Mouse (Mus musculus) liver, embryonic 12.5 days (tissue): ENCODE results near the gene Zmym5. TPM values are rescaled to one million over a fixed set of nuclear protein-coding genes. Genes with fewer than 3 reads are reported as not detected.
"Not testable (repeated sequence)": the region's sequence is repeated elsewhere in the genome, so short reads cannot be mapped to it uniquely, and the experiment has no call there.

Experiments
- ATAC-seq: fragments of 200-750 bp; cut with Nextera tagmentation; 2 replicates; pipeline ENCODE4 v1.8.0; 2017; ENCODE audit warnings: moderate number of reproducible peaks, mild to moderate bottlenecking, moderate library complexity
- H3K27ac ChIP-seq: fragments of 300-500 bp; sonication (generic); 2 replicates; pipeline ENCODE4 v1.5.1; 2016; ENCODE audit warnings: mild to moderate bottlenecking
- H3K27me3 ChIP-seq: fragments of 300-500 bp; sonication (generic); replicated peaks from 2 replicates; pipeline ENCODE4 v1.6.1; 2016; ENCODE audit warnings: mild to moderate bottlenecking, moderate library complexity
- H3K36me3 ChIP-seq: fragments of 300-500 bp; sonication (generic); 2 replicates; pipeline ENCODE4 v1.6.1; 2016; ENCODE audit warnings: mild to moderate bottlenecking, moderate library complexity
- H3K4me1 ChIP-seq: fragments of 300-500 bp; sonication (generic); 2 replicates; pipeline ENCODE4 v1.6.1; 2016
- H3K4me2 ChIP-seq: fragments of 300-500 bp; sonication (generic); 2 replicates; pipeline ENCODE4 v1.6.1; 2016; ENCODE audit warnings: mild to moderate bottlenecking, moderate library complexity
- H3K4me3 ChIP-seq: fragments of 300-500 bp; sonication (generic); 2 replicates; pipeline ENCODE4 v1.5.1; 2016; ENCODE audit warnings: mild to moderate bottlenecking, moderate library complexity
- H3K9ac ChIP-seq: fragments of 300-500 bp; sonication (generic); 2 replicates; pipeline ENCODE4 v1.6.1; 2016; ENCODE audit warnings: mild to moderate bottlenecking, moderate library complexity
- H3K9me3 ChIP-seq: fragments of 300-500 bp; sonication (generic); replicated peaks from 2 replicates; pipeline ENCODE4 v1.6.1; 2016; ENCODE audit warnings: mild to moderate bottlenecking, moderate library complexity
- WGBS: fragments of 180-500 bp; shearing (Covaris S2); methylation state at CpG from one replicate; pipeline ENCODE4 v1.1.7; 2016; ENCODE audit not compliant: insufficient replicate concordance; 5-methylcytosine and 5-hydroxymethylcytosine counted together
- polyA plus RNA-seq: library from polyadenylated mRNA; unstranded; fragments of >200 nt; fragmentation: Nextera tagmentation; extraction: Ambion mirVana; gene quantifications from 2 replicates; pipeline ENCODE4 v1.2.1, GENCODE M21; 2016

The Zmym5 gene
- polyA plus RNA-seq, 1 experiment from 2014 or later: 10.9 TPM

- Histone ChIP-seq H3K36me3 (no peaks in the 10 kb centered on the region), H3K4me1 (peaks cover 10% of the 10 kb centered on the region), H3K4me3 (no peak overlapping the region), H3K27ac (no peak overlapping the region), H3K27me3 (0 out of 2 replicates have a peak, but pooled peaks cover 6% of the 10 kb centered on the region), H3K9me3 (no peaks in the 10 kb centered on the region), H3K4me2 (no peak overlapping the region), H3K9ac (no peak overlapping the region)
- ATAC-seq: no peak
- WGBS: 52% methylated on average over 4 of the region's 4 CpGs
Measured at GRCm38 (mm10) chr14:56817131-56817530, 5.6 kb upstream of the Zmym5 start.

DNA sequence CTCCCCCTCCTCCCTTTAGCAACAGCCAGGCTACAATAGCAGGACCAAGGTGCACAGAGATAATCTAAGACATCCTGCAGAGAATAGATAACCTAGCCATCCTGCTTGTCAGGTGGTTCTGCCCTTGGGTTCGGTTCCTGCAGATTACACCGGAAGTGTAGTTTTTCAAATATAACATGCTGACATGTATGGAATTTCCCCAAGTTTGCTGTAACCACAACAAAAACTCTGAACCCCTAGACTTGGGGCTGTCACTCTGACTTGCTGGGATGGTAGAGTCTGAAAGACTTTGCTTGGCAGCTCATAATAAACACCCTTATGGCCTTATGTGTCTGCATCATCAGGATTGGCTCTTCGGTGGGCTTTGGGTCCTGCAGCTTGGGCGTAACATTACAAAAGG is 5.0 kb upstream of the Zmym5 start:
- ATAC-seq: no peak

GRCm38 (mm10) chr14:56812520-56813036 is 1.1 kb upstream of the Zmym5 start:
- Histone ChIP-seq H3K9me3 (no peaks in the 10 kb centered on the region), H3K4me3 (peak overlapping the region; percentile 82), H3K4me1 (peaks cover 32% of the 10 kb centered on the region), H3K9ac (peak overlapping the region; percentile 84), H3K36me3 (peaks cover 15% of the 10 kb centered on the region), H3K4me2 (peak overlapping the region; percentile 92), H3K27me3 (0 out of 2 replicates have a peak, but pooled peaks cover 6% of the 10 kb centered on the region), H3K27ac (peak overlapping the region; percentile 76)
- 2% methylated on average over 35 of the region's 35 CpGs for WGBS
- no peak; the same call in 1 of the 2 replicates for ATAC-seq

More for the DNA sequence above, 5.0 kb upstream of the Zmym5 start:
- Histone ChIP-seq H3K9me3 (no peaks in the 10 kb centered on the region), H3K4me1 (peaks cover 10% of the 10 kb centered on the region), H3K9ac (no peak overlapping the region), H3K27ac (no peak overlapping the region), H3K27me3 (0 out of 2 replicates have a peak, but pooled peaks cover 6% of the 10 kb centered on the region), H3K4me2 (no peak overlapping the region), H3K4me3 (no peak overlapping the region), H3K36me3 (no peaks in the 10 kb centered on the region)
- 56% methylated on average over 4 of the region's 4 CpGs for WGBS

DNA sequence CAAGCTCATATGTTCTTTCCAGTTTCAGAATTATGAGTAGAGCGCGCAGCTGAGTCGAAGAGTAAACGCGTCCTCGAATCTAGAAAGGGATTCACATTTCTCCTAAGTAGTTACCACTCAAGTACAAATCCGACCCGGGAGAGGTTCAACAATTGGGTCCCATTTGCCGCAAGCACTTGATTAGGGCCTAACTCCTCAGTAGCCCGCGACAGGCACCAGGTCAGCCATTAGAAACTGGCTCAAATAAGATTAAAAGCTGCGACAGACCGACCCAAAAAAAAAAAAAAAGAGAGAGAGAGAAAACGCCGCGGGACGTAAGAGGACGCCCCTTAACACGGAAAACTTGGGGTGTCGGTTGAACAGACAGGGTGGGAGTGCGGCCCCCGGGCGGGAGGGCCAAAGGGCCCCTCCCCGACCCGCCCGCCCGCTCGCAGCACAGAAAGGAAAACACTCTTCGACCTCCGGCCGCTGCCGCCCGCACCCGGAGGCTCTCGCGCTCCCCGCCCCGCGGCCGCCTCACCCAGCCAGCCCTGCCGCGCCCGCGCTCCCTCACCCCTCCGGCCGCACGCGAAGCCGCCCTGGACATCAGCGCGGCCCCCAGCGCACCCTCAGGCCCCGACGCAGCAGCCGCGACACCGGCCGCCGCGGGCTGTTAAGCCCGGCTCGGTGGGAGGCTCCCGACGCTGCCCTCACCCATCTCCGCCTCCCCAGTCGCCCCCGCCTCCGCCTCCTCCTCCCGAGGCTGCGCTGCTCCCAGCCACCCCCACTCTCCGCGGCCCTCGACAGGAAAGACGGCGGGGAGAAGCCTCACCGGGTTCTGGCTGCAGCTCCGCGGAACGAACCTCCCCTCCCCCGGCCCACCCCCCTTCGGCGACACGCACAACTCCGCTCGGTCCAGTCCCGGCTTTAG is 480 bp downstream of the Zmym5 start:
- peak overlapping the region; percentile 91 for H3K27ac ChIP-seq
- H3K4me1 ChIP-seq: peaks cover 32% of the 10 kb centered on the region
- peak overlapping the region; percentile 82 for H3K4me3 ChIP-seq
- peak overlapping the region; percentile 82 for H3K9ac ChIP-seq
- peak overlapping the region; percentile 78 for H3K4me2 ChIP-seq
- peaks cover 18% of the 10 kb centered on the region for H3K36me3 ChIP-seq
- 2% methylated on average over 30 of the region's 86 CpGs for WGBS
- H3K27me3 ChIP-seq, H3K9me3 ChIP-seq: not testable (repeated sequence)
- ATAC-seq: peak; percentile 83

GRCm38 (mm10) chr14:56793243-56793642 is 18.3 kb downstream of the Zmym5 start:
- no peak for ATAC-seq
- H3K4me2 ChIP-seq: no peak overlapping the region
- no peak overlapping the region for H3K27ac ChIP-seq
- WGBS: 41% methylated on average over 2 of the region's 2 CpGs
- H3K27me3 ChIP-seq: no peaks in the 10 kb centered on the region
- H3K4me1 ChIP-seq: no peaks in the 10 kb centered on the region
- H3K36me3 ChIP-seq: peaks cover 63% of the 10 kb centered on the region
- no peak overlapping the region for H3K4me3 ChIP-seq
- no peak overlapping the region for H3K9ac ChIP-seq
- no peaks in the 10 kb centered on the region for H3K9me3 ChIP-seq

DNA sequence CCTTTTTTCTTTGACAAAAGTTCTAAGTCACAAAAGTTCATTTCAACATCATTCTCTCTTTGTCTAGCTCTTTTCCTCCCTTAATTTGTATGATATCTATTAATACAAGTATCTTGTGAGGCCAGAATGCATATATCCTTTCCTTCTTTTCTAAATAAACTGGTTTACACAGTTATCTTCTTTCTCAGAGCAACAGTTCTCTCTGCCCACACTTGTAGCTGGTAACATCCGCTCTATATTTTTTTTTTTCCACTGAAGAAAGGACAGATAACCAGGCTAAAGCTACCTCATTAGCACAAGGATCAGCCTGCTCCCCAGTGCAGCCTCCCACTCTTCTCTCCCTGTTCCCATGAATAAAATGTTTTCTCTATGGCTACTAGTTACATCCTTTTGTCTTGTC is 26.9 kb downstream of the Zmym5 start:
- no peaks in the 10 kb centered on the region for H3K9me3 ChIP-seq
- no peak for ATAC-seq
- no peak overlapping the region for H3K27ac ChIP-seq
- H3K27me3 ChIP-seq: no peaks in the 10 kb centered on the region
- no peak overlapping the region for H3K4me3 ChIP-seq
- WGBS: 59% methylated on average over 1 of the region's 1 CpGs
- H3K4me2 ChIP-seq: no peak overlapping the region
- no peak overlapping the region for H3K9ac ChIP-seq
- peaks cover 5% of the 10 kb centered on the region for H3K4me1 ChIP-seq
- H3K36me3 ChIP-seq: no peaks in the 10 kb centered on the region

DNA sequence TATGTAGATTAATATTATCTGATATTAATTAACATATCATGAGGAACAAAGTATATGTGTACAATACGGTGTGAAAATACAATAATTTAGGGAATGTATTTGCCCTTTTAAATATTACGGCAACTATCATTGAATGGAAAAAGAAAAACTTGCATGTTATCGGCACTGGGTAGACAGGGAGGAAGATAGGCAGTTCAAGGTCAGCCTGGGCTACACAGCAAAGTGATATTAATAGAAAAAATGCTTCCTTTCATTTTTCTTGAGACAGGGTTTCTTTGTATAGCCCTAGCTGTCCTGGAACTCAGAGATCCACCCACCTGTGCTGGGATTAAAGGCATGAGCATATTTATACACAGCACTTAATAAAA is 32.6 kb downstream of the Zmym5 start:
- WGBS: 31% methylated on average over 3 of the region's 3 CpGs
- Histone ChIP-seq H3K4me1 (peaks cover 35% of the 10 kb centered on the region), H3K27ac (peak overlapping the region; percentile 96), H3K36me3 (peaks cover 12% of the 10 kb centered on the region), H3K9ac (peak overlapping the region; percentile 95), H3K9me3 (no peaks in the 10 kb centered on the region), H3K4me3 (peak overlapping the region; percentile 95), H3K27me3 (no peaks in the 10 kb centered on the region), H3K4me2 (peak overlapping the region; percentile 85)
- ATAC-seq: 0 out of 2 replicates have a peak, but pooled peaks have one; percentile 2

DNA sequence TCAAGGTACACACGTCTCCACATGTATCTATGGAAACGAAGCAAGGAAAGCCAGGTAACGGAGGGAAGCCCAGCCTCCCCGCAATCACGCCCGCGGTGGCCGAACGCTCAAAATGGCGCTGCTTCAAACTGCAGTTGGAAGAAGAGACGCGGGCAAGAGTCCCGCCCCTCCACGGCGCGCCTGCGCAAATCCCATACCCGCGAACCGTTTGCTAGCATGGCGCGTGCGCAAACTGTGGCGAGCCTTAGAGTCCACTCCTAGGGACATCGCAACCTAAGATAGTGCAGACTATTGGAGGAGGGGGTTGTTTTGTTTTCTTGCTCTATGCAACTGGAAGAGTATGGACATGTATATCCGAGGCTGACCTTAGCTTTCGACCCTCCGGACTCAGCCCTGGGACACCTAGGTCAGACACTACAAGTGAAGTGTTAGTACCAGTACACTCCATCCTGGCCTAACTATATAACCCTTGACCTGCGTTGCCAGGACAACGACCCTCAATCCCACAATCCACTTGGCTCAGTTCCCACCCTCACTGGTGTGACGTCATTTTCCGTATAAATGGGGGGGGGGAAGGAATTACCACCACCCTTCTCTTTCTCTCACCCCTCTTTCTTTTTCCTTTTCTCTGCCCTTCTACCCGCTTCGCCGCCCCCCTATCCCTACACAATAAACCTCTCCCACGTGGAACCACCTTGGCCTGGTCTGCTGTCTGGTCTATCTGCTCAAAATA is 33.1 kb downstream of the Zmym5 start, which contains the start of gene Pspc1:
Gene Pspc1, minus strand, starts transcription at position 117 of the 733 bp plus-strand sequence.
- peak; percentile 94 for ATAC-seq
- peak within 1 kb of the TSS; percentile 95 for H3K4me3 ChIP-seq
- whole genome bisulfite sequencing: 1% methylated on average over 36 of the region's 36 CpGs

DNA sequence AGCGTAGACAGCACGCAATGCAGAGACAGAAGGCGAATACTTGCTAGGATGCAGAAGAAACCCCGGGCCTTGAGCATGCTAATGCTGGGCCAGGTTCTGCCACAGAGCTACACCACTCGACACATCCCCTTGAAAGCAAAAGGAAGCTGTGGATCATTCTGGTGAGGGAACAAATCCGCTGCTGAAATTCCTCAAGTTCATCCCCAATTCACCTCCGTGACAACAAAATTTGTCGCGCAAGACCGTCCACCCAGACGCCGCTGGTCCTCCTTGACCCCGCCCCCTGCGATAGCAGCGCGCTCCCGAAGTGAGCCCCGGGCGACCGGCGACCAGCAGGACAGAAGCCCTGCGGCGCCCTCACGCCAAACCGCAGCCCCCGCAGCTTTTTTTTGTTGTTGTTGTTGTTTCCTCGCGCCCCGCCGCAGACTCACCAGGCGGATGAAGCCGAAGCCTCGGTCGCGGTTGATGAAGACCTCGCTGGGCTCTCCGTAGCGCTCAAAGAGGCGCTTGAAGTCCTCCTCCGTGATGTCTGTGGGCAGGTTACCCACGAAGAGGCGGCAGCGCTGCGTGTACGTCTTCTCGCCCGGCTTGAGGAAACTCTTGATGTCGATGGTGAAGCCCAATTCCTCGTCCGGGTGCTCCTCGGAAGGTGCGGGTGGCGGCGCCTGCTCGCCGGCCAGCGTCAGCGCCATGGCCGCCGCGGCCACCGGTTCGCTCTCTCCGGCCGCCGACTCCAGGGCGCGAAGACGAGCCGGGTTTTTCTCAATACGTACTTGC is 34.0 kb downstream of the Zmym5 start:
- Histone ChIP-seq H3K27me3 (no peaks in the 10 kb centered on the region), H3K4me2 (peak overlapping the region; percentile 85), H3K9ac (peak overlapping the region; percentile 95), H3K9me3 (no peaks in the 10 kb centered on the region), H3K27ac (peak overlapping the region; percentile 96), H3K36me3 (peaks cover 25% of the 10 kb centered on the region), H3K4me3 (peak overlapping the region; percentile 95), H3K4me1 (peaks cover 47% of the 10 kb centered on the region)
- peak; percentile 68 for ATAC-seq
- WGBS: under 1% methylated on average over 71 of the region's 71 CpGs

More for the DNA sequence above, 33.1 kb downstream of the Zmym5 start, which contains the start of gene Pspc1:
- Histone ChIP-seq H3K4me1 (peaks cover 40% of the 10 kb centered on the region), H3K9me3 (no peaks in the 10 kb centered on the region), H3K4me2 (peak within 1 kb of the TSS; percentile 85), H3K27ac (peak within 1 kb of the TSS; percentile 96), H3K36me3 (peaks cover 17% of the 10 kb centered on the region), H3K27me3 (no peaks in the 10 kb centered on the region), H3K9ac (peak within 1 kb of the TSS; percentile 95)

GRCm38 (mm10) chr14:56776571-56777238 is 34.8 kb downstream of the Zmym5 start:
- H3K9me3 ChIP-seq: no peaks in the 10 kb centered on the region
- no peak for ATAC-seq
- H3K27ac ChIP-seq: no peak overlapping the region
- H3K36me3 ChIP-seq: peaks cover 31% of the 10 kb centered on the region
- H3K4me1 ChIP-seq: peaks cover 47% of the 10 kb centered on the region
- peak overlapping the region; percentile 95 for H3K4me3 ChIP-seq
- peak overlapping the region; percentile 85 for H3K4me2 ChIP-seq
- H3K27me3 ChIP-seq: no peaks in the 10 kb centered on the region
- WGBS: 13% methylated on average over 11 of the region's 11 CpGs
- peak overlapping the region; percentile 95 for H3K9ac ChIP-seq

- H3K9me3 ChIP-seq: no peaks in the 10 kb centered on the region
- peaks cover 44% of the 10 kb centered on the region for H3K36me3 ChIP-seq
- H3K27ac ChIP-seq: no peak overlapping the region
- ATAC-seq: no peak
- peaks cover 47% of the 10 kb centered on the region for H3K4me1 ChIP-seq
- H3K27me3 ChIP-seq: no peaks in the 10 kb centered on the region
- peak overlapping the region; percentile 55 for H3K9ac ChIP-seq
- peak overlapping the region; percentile 85 for H3K4me2 ChIP-seq
- 37% methylated on average over 4 of the region's 4 CpGs for WGBS
- H3K4me3 ChIP-seq: peak overlapping the region; percentile 95
Measured at GRCm38 (mm10) chr14:56775416-56775815, 36.1 kb downstream of the Zmym5 start.
